Comparison of ENCODE assay signal across 8 mouse cellular contexts in the genomic region with DNA sequence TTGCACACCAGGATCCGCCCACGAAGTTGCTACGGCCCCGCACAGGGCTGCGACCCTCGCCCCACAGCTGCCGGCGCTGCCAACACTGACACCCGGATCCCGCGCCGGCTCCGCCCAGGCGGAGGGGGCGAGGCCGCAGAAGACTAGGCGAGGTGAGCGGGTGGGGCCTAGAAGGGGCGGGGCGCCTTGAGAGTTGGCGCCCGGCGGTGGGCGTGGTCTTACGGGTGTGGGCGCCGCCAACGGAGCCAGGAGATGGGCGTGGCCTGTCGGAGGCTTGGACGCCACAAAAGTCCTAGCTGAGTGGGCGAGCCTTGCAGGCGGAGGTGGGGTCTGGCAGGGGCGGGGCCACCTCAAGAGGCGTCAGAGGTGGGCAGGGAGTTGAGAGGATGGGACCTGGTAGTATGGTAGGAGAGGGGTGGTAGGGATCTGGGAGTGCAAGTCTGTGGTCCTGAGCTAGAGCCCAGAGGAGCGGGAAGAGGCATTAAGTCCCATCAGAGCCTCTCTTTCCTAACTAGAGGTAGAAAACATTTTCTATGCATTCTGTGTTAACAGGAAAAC. TPM values are rescaled to one million over a fixed set of nuclear protein-coding genes. Genes with fewer than 3 reads are reported as not detected.
DNase-seq lines count a peak whose midpoint lies in the region; ATAC-seq lines count a peak whose summit lies in the region.

A gene (minus strand): TSS at position 158 of the 558 bp plus-strand sequence.

- peak within 1 kb of the TSS; percentile 34; the same call in 1 of the 2 replicates for H3K27ac ChIP-seq in heart, embryonic 13.5 days (replicated peaks)
- peak within 1 kb of the TSS; percentile 54 for H3K27ac ChIP-seq in liver, embryonic 12.5 days
- peak within 1 kb of the TSS; percentile 85 for H3K27ac ChIP-seq in stomach, embryonic 15.5 days

- peaks cover 2% of the 10 kb centered on the region; the same call in 1 of the 2 replicates for H3K36me3 ChIP-seq in heart, embryonic 13.5 days
- H3K36me3 ChIP-seq in liver, embryonic 12.5 days: peaks cover 2% of the 10 kb centered on the region; the same call in 1 of the 2 replicates
- H3K36me3 ChIP-seq in stomach, embryonic 15.5 days: no peaks in the 10 kb centered on the region

- H3K9ac ChIP-seq in heart, embryonic 13.5 days: peak within 1 kb of the TSS; percentile 82
- peak within 1 kb of the TSS; percentile 78 for H3K9ac ChIP-seq in liver, embryonic 12.5 days
- peak within 1 kb of the TSS; percentile 62 for H3K9ac ChIP-seq in stomach, embryonic 15.5 days

- ATAC-seq in erythroid progenitor cell, adult 5-6 weeks (replicated peaks; ENCODE audit: low FRiP score, poor library complexity, severe bottlenecking): peak; percentile 97
- ATAC-seq in heart, embryonic 13.5 days (ENCODE audit: extremely low read depth, insufficient number of reproducible peaks, low FRiP score, low TSS enrichment): peak; percentile 89
- peak; percentile 91 for ATAC-seq in liver, embryonic 12.5 days
- peak; percentile 92 for ATAC-seq in stomach, embryonic 15.5 days (ENCODE audit: insufficient read depth, low FRiP score, low read depth)

- under 1% methylated on average over 36 of the region's 36 CpGs for WGBS in heart, embryonic 13.5 days
- WGBS in liver, embryonic 12.5 days (ENCODE audit: insufficient replicate concordance): 2% methylated on average over 36 of the region's 36 CpGs
- WGBS in stomach, embryonic 15.5 days: 0% methylated on average over 36 of the region's 36 CpGs

- peak within 1 kb of the TSS; percentile 75 for H3K4me3 ChIP-seq in heart, embryonic 13.5 days
- peak within 1 kb of the TSS; percentile 73 for H3K4me3 ChIP-seq in liver, embryonic 12.5 days
- H3K4me3 ChIP-seq in stomach, embryonic 15.5 days (replicated peaks): peak within 1 kb of the TSS; percentile 82

- DNase-seq in CD4-positive helper T cell, adult 2 months (ENCODE audit: low read depth, low spot score): peak; percentile 95
- peak; percentile 78 for DNase-seq in brain, embryonic 18.5 days (ENCODE audit: low read depth, low spot score)
- DNase-seq in kidney, postnatal 10 days: peak; percentile 98
- DNase-seq in natural killer cell, adult 2 months (ENCODE audit: low spot score in 2 of 2): peak; percentile 87 to 92

- H3K4me2 ChIP-seq in heart, embryonic 13.5 days: peak within 1 kb of the TSS; percentile 97
- peak within 1 kb of the TSS; percentile 100 for H3K4me2 ChIP-seq in liver, embryonic 12.5 days
- H3K4me2 ChIP-seq in stomach, embryonic 15.5 days: peak within 1 kb of the TSS; percentile 96

- H3K27me3 ChIP-seq in heart, embryonic 13.5 days (replicated peaks): peaks cover 11% of the 10 kb centered on the region
- H3K27me3 ChIP-seq in liver, embryonic 12.5 days (replicated peaks): peaks cover 22% of the 10 kb centered on the region
- H3K27me3 ChIP-seq in stomach, embryonic 15.5 days (replicated peaks): no peaks in the 10 kb centered on the region

- no peaks in the 10 kb centered on the region for H3K9me3 ChIP-seq in heart, embryonic 13.5 days
- H3K9me3 ChIP-seq in liver, embryonic 12.5 days (replicated peaks): no peaks in the 10 kb centered on the region
- no peaks in the 10 kb centered on the region for H3K9me3 ChIP-seq in stomach, embryonic 15.5 days

- peaks cover 19% of the 10 kb centered on the region for H3K4me1 ChIP-seq in heart, embryonic 13.5 days
- peaks cover 23% of the 10 kb centered on the region for H3K4me1 ChIP-seq in liver, embryonic 12.5 days
- 0 out of 2 replicates have a peak, but pooled peaks cover 6% of the 10 kb centered on the region for H3K4me1 ChIP-seq in stomach, embryonic 15.5 days

RNA-seq across cellular contexts. Expression of the gene that starts here (rescaled TPM):
- 3.8 and 7.2 TPM in 2 replicates for total RNA-seq in erythroid progenitor cell, adult 5-6 weeks (2015; ENCODE audit: low replicate concordance)
- total RNA-seq in erythroid progenitor cell, adult 5-6 weeks (2017; ENCODE audit: low replicate concordance): 5.0 and 11.6 TPM in 2 replicates
- polyA plus RNA-seq in heart, embryonic 13.5 days (2015; fragmentation: Nextera tagmentation; extraction: Ambion mirVana): 8.5 and 9.2 TPM in 2 replicates
- polyA plus RNA-seq in liver, embryonic 12.5 days (2016; fragmentation: Nextera tagmentation; extraction: Ambion mirVana): 6.5 TPM in 2 replicates
- polyA plus RNA-seq in stomach, embryonic 15.5 days (2015; fragmentation: Nextera tagmentation; extraction: Ambion mirVana): 72.0 and 75.8 TPM in 2 replicates

Comparison
In these comparisons a context has a peak if more than half of its experiments do, and no peak if none do; other contexts are left out.
1. Peak in every context shown above with its lines: DNase-seq, ATAC-seq, H3K4me3 ChIP-seq and H3K27ac ChIP-seq.
2. H3K27ac ChIP-seq: peak in every context shown above with its lines; median percentile 85 in stomach, embryonic 15.5 days; 54 in liver, embryonic 12.5 days; 34 in heart, embryonic 13.5 days.